Mouse (Mus musculus) C2C12 (cell line): ENCODE data around the gene Vangl2.

Experiments used
- CEBPB ChIP-seq: IDR thresholded peaks from one replicate; pipeline ENCODE4 v1.6.1; 2011; ENCODE audit warnings: low read depth, mild to moderate bottlenecking, control low read depth, moderate library complexity
- CTCF ChIP-seq: IDR thresholded peaks from one replicate; pipeline ENCODE4 v1.5.1; 2011; ENCODE audit not compliant: control insufficient read depth, insufficient read depth, insufficient read length
- MAX ChIP-seq: IDR thresholded peaks from one replicate; pipeline ENCODE4 v1.6.1; 2011; ENCODE audit warnings: mild to moderate bottlenecking, control low read depth
- MYOD1 ChIP-seq: IDR thresholded peaks from one replicate; pipeline ENCODE4 v1.6.1; 2011; ENCODE audit warnings: low read depth; ENCODE audit not compliant: control insufficient read depth, insufficient read length
- USF1 ChIP-seq: IDR thresholded peaks from one replicate; pipeline ENCODE4 v1.6.1; 2011; ENCODE audit warnings: low read depth, mild to moderate bottlenecking, control low read depth, moderate library complexity

DNA sequence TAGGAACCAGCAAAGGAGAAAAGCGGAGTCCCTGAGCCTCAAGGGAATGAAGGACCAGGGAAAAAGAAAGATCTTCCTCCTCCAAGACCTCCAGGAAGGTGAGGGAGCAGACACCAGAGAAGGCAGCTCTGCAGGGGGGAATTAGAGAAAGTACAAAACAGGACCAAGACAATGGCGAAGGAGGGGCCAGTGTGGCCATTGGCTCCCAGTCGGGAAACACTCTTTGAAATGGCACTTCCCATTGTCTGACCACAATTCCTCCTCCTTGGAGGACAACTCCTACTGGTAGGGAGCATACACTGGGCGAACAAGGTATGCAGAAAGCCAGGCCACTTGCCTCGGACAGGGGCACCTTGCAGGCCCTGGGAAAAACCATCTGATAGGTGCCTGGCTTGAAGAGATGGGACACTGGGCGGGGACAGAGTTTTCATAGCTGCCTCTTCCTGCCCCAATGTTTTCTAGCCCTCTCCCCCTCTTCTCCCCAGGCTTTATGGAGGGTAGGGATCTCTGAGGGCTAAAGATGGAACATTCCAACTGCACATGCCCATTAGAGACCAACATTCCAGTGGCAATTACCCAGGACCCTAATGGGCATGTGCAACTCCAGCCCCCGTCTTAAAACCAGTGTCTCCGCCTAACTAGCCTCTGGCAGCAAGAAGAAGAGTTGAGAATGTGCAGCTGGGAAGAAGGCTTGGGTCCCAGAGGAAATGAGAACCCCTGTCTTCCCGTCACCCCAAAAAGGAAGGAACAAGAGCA is 3.9 kb downstream of the Vangl2 start:
- TF ChIP-seq CTCF (no peak), USF1 (no peak), MAX (no peak), CEBPB (no peak), MYOD1 (no peak)
